Mouse (Mus musculus) forebrain, embryonic 13.5 days (tissue): ENCODE measurements around the gene Pole3. TPM values are rescaled to one million over a fixed set of nuclear protein-coding genes. Genes with fewer than 3 reads are reported as not detected.
"Not testable (repeated sequence)": the region's sequence is repeated elsewhere in the genome, so short reads cannot be mapped to it uniquely, and the experiment has no call there.

Experiments
- ATAC-seq: fragments of 200-750 bp; cut with Nextera tagmentation; 2 replicates; pipeline ENCODE4 v1.8.0; 2017
- H3K27ac ChIP-seq: fragments of 300-500 bp; sonication (generic); 2 replicates; pipeline ENCODE4 v1.5.1; 2015; ENCODE audit warnings: inconsistent platforms, mild to moderate bottlenecking, moderate library complexity
- H3K27me3 ChIP-seq: fragments of 300-500 bp; sonication (generic); 2 replicates; pipeline ENCODE4 v1.6.1; 2015; ENCODE audit warnings: mild to moderate bottlenecking, inconsistent platforms
- H3K36me3 ChIP-seq: fragments of 300-500 bp; sonication (generic); 2 replicates; pipeline ENCODE4 v1.6.1; 2015; ENCODE audit warnings: mild to moderate bottlenecking, inconsistent platforms; ENCODE audit not compliant: poor library complexity, severe bottlenecking
- H3K4me1 ChIP-seq: fragments of 300-500 bp; sonication (generic); 2 replicates; pipeline ENCODE4 v1.6.1; 2015; ENCODE audit warnings: inconsistent platforms
- H3K4me2 ChIP-seq: fragments of 300-500 bp; sonication (generic); 2 replicates; pipeline ENCODE4 v1.6.1; 2015; ENCODE audit warnings: inconsistent platforms, mild to moderate bottlenecking, moderate library complexity
- H3K4me3 ChIP-seq: fragments of 300-500 bp; sonication (generic); 2 replicates; pipeline ENCODE4 v1.5.1; 2015; ENCODE audit warnings: mild to moderate bottlenecking, inconsistent platforms
- H3K9ac ChIP-seq: fragments of 300-500 bp; sonication (generic); 2 replicates; pipeline ENCODE4 v1.6.1; 2015; ENCODE audit warnings: mild to moderate bottlenecking, inconsistent platforms
- H3K9me3 ChIP-seq: fragments of 300-500 bp; sonication (generic); replicated peaks from 2 replicates; pipeline ENCODE4 v1.6.1; 2016; ENCODE audit warnings: inconsistent platforms
- WGBS: fragments of 180-500 bp; shearing (Covaris S2); methylation state at CpG from one replicate; pipeline ENCODE4 v1.1.7; 2015; 5-methylcytosine and 5-hydroxymethylcytosine counted together
- polyA plus RNA-seq: library from polyadenylated mRNA; unstranded; fragments of >200 nt; fragmentation: Nextera tagmentation; extraction: Ambion mirVana; gene quantifications from 2 replicates; pipeline ENCODE4 v1.2.1, GENCODE M21; 2015

Pole3 gene
- polyA plus RNA-seq, 1 experiment from 2014 or later, result 112 TPM

DNA sequence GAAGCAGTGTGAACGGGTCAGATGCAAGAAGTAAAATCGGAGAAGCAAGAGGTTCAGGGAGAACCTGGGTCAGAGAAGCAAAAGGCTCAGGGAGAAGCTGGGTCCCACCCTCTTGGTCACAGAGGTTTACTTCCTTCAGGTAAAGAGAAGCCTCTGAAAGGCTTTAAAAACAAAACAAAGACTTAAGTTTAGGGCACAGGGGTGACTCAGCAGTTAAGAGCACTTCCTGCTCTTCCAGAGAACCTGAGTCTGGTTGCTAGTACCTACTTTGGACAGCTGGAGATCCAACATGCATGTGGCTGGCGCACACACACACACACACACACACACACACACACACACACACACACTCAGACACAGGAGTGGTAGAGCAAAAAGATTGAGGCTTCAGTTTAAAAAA, 39.9 kb downstream of the Pole3 start:
- H3K9me3 ChIP-seq, result no peaks in the 10 kb centered on the region
- 82% methylated on average over 3 of the region's 3 CpGs for WGBS

DNA sequence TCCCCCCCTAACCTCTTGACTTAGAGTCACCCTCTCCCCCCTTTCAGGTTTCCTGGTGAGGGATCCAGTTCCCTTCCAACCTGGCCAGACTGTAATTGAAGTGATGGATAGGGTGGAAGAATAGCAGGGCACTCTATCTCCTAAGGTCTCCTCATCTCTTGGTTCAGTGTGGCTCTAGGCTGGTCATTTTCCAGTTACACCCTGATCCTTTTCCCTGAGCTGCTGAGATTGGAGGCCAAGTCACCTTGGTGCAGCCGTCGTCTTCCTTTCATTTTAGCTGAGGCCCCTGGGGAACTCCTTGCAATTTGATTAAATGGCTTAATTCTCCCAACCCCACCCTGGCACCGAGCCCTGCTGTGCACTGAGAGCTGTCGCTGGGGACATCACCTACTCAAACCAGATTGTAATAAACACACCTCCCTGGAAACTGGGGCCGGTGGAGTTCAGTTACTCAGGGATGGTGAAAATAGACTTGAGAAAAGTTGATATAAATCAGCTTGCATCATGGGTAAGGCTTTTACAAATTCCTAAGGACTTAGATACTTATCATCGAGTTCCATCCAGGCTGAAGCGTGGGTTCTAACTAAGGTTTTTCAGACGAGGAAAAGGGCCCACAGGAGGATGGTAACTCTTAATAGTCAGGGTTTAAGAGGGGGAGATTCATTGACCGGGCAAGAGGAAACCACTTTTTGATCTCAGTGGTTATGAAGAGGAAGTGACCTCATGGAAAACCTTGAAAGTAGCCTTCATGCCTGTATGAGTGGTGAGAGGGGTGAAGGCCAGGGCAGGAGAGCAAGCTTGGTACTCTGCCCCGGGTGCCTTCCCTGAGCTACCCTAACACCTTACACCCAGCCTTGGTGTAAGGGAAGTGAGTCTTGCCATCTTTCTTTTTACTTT, 43.9 kb downstream of the Pole3 start:
- H3K27ac ChIP-seq, result no peak overlapping the region
- H3K9me3 ChIP-seq, result no peaks in the 10 kb centered on the region
- H3K9ac ChIP-seq, result no peak overlapping the region
- peak; percentile 21; the same call in 1 of the 2 replicates for ATAC-seq
- no peak overlapping the region for H3K4me2 ChIP-seq
- H3K4me1 ChIP-seq, result peaks cover 10% of the 10 kb centered on the region
- H3K27me3 ChIP-seq, result peaks cover 48% of the 10 kb centered on the region
- H3K4me3 ChIP-seq, result no peak overlapping the region
- WGBS, result 54% methylated on average over 10 of the region's 10 CpGs
- no peaks in the 10 kb centered on the region for H3K36me3 ChIP-seq

More for the DNA sequence above, 39.9 kb downstream of the Pole3 start:
- H3K36me3 ChIP-seq, result no peaks in the 10 kb centered on the region
- H3K4me3 ChIP-seq, result no peak overlapping the region
- peaks cover 3% of the 10 kb centered on the region for H3K4me1 ChIP-seq
- H3K4me2 ChIP-seq, result no peak overlapping the region
- H3K27me3 ChIP-seq, result peaks cover 25% of the 10 kb centered on the region
- no peak for ATAC-seq
- H3K9ac ChIP-seq, result no peak overlapping the region
- H3K27ac ChIP-seq, result no peak overlapping the region

GRCm38 (mm10) chr4:62479937-62480708, 44.7 kb downstream of the Pole3 start, which contains the start of gene Bspry:
Bspry (plus strand) TSS chr4:62480053.
- Histone ChIP-seq H3K4me1 (peaks cover 10% of the 10 kb centered on the region), H3K36me3 (no peaks in the 10 kb centered on the region), H3K9ac (peak within 1 kb of the TSS; percentile 39), H3K9me3 (no peaks in the 10 kb centered on the region), H3K4me2 (peak within 1 kb of the TSS; percentile 69), H3K4me3 (peak within 1 kb of the TSS; percentile 42), H3K27me3 (peaks cover 48% of the 10 kb centered on the region), H3K27ac (no peak within 1 kb of the TSS)
- WGBS, result 2% methylated on average over 69 of the region's 71 CpGs
- ATAC-seq, result peak; percentile 65; the same call in 1 of the 2 replicates

GRCm38 (mm10) chr4:62479593-62479936, 45.3 kb downstream of the Pole3 start:
- not testable (repeated sequence) for H3K4me1 ChIP-seq, H3K27ac ChIP-seq, H3K36me3 ChIP-seq, H3K9me3 ChIP-seq, ATAC-seq
- H3K27me3 ChIP-seq, result peaks cover 48% of the 10 kb centered on the region
- peak overlapping the region; percentile 39; the same call in 1 of the 2 replicates for H3K9ac ChIP-seq
- WGBS, result 14% methylated on average over 11 of the region's 11 CpGs
- H3K4me2 ChIP-seq, result peak overlapping the region; percentile 69
- peak overlapping the region; percentile 42 for H3K4me3 ChIP-seq

- WGBS, result 86% methylated on average over 6 of the region's 6 CpGs
- H3K4me3 ChIP-seq, result no peak overlapping the region
- H3K9ac ChIP-seq, result no peak overlapping the region
- no peak overlapping the region for H3K4me2 ChIP-seq
- H3K27me3 ChIP-seq, result peaks cover 48% of the 10 kb centered on the region
- H3K4me1 ChIP-seq, result peaks cover 10% of the 10 kb centered on the region
- ATAC-seq, result no peak
- no peaks in the 10 kb centered on the region for H3K36me3 ChIP-seq
- H3K27ac ChIP-seq, result no peak overlapping the region
- no peaks in the 10 kb centered on the region for H3K9me3 ChIP-seq
Observed at GRCm38 (mm10) chr4:62477542-62478244, 47.2 kb downstream of the Pole3 start.

GRCm38 (mm10) chr4:62475793-62476192, 49.1 kb downstream of the Pole3 start:
- Histone ChIP-seq H3K9ac (no peak overlapping the region), H3K27me3 (peaks cover 32% of the 10 kb centered on the region), H3K36me3 (no peaks in the 10 kb centered on the region), H3K4me1 (peaks cover 10% of the 10 kb centered on the region), H3K4me2 (no peak overlapping the region), H3K27ac (no peak overlapping the region), H3K4me3 (no peak overlapping the region), H3K9me3 (no peaks in the 10 kb centered on the region)
- no peak for ATAC-seq
- WGBS, result 92% methylated on average over 6 of the region's 6 CpGs

DNA sequence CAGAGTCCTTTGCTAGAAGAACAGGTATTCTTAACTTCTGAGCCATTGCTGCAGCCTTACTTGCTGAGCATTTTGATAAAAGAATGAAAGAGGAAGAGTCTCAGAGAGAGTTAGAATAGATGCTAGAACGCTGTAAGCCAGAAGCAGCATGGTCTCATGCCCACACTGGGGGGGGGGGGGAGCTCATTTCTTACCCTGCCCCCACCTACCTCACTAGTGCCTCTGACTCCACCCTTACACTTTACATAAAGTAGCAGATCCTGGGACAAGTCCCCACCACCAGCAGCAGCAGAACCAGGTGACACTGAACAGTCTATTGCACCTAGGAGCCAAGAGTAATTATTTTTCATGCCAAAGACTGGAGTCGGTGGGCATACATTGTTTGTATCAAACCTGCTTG, 49.7 kb downstream of the Pole3 start:
- ATAC-seq, result no peak
- 84% methylated on average over 2 of the region's 2 CpGs for WGBS
- H3K36me3 ChIP-seq, result no peaks in the 10 kb centered on the region

More for the DNA sequence above, 49.7 kb downstream of the Pole3 start:
- Histone ChIP-seq H3K4me3 (no peak overlapping the region), H3K9ac (no peak overlapping the region), H3K9me3 (no peaks in the 10 kb centered on the region), H3K4me1 (peaks cover 14% of the 10 kb centered on the region), H3K27ac (no peak overlapping the region), H3K4me2 (no peak overlapping the region), H3K27me3 (peaks cover 25% of the 10 kb centered on the region)

Other genes with a start within 250 kb of the Pole3 start
- 19.7 and 22.8 TPM in 2 replicates for gene Fkbp15, start 164.5 kb downstream of the Pole3 start, polyA plus RNA-seq
- 38.2 and 43.1 TPM in 2 replicates for gene Slc31a1, start 164.3 kb downstream of the Pole3 start, polyA plus RNA-seq
- 144 and 153 TPM in 2 replicates for gene Cdc26, start 116.4 kb downstream of the Pole3 start, polyA plus RNA-seq
- gene Prpf4, start 116.3 kb downstream of the Pole3 start, polyA plus RNA-seq, result 21.3 and 24.0 TPM in 2 replicates
- not detected in 2 replicates for gene Rnf183, start 89.8 kb downstream of the Pole3 start, polyA plus RNA-seq
- gene Wdr31, start 54.2 kb downstream of the Pole3 start, polyA plus RNA-seq, result 9.1 and 13.1 TPM in 2 replicates
- 0.49 and 0.56 TPM in 2 replicates for gene Bspry, start 45.0 kb downstream of the Pole3 start, polyA plus RNA-seq
- gene Hdhd3, start 21.6 kb downstream of the Pole3 start, polyA plus RNA-seq, result 10.5 and 11.2 TPM in 2 replicates
- 65.4 and 69.8 TPM in 2 replicates for gene Alad, start 5.2 kb downstream of the Pole3 start, polyA plus RNA-seq
- gene 4933430I17Rik, start 301 bp upstream of the Pole3 start, polyA plus RNA-seq, result 0.80 and 1.1 TPM in 2 replicates
- 49.0 and 56.6 TPM in 2 replicates for gene Rgs3, start 34.8 kb upstream of the Pole3 start, polyA plus RNA-seq